Mouse (Mus musculus): ENCODE results near the gene Edrf1. TPM values are rescaled to one million over a fixed set of nuclear protein-coding genes. Genes with fewer than 3 reads are reported as not detected.

Gene Edrf1
- polyA plus RNA-seq, 1 experiment from 2014 or later = 21.3 TPM

- H3K9ac ChIP-seq = peak overlapping the region; percentile 37; the same call in 1 of the 2 replicates
- WGBS = 43% methylated on average over 13 of the region's 13 CpGs
Observed at GRCm38 (mm10) chr7:133608631-133609340, 28.6 kb upstream of the Edrf1 start.

DNA sequence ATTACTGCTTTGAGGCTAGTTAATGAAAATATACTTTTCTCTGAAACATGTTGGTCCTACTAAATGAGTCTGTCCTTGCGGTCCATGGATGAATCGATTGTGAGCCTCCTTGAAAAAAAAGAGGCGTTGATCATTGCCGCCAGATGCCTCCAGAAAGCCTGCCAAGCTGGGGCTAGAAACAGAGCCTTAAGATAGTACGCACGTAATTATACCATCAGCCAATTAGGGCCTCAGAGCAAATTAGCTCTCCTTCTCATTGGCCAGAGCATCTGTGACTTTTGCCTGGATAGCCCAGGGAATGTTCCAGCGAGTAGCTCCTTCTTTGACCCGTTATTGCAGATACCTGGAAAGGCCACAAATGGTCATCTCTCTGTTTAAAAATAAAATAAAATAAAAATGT lies 27.8 kb upstream of the Edrf1 start:
- no peaks in the 10 kb centered on the region for H3K9me3 ChIP-seq (ENCODE audit: control insufficient read depth, low read length)
- DNase-seq (ENCODE audit: low spot score) = no peak
- no peak for ATAC-seq (ENCODE audit: low FRiP score)
- H3K4me1 ChIP-seq (replicated peaks; ENCODE audit: control insufficient read depth, insufficient read depth, low read length) = peaks cover 26% of the 10 kb centered on the region
- 60% methylated on average over 8 of the region's 8 CpGs for WGBS
- H3K4me2 ChIP-seq (replicated peaks) = 0 out of 2 replicates have a peak overlapping the region, but pooled peaks have one; percentile 37
- no peak overlapping the region for H3K4me3 ChIP-seq (replicated peaks; ENCODE audit: low read length)
- H3K36me3 ChIP-seq (replicated peaks; ENCODE audit: control insufficient read depth, insufficient read depth) = no peaks in the 10 kb centered on the region
- peak overlapping the region; percentile 74; the same call in 1 of the 2 replicates for H3K27ac ChIP-seq
- H3K9ac ChIP-seq = no peak overlapping the region
- H3K27me3 ChIP-seq (ENCODE audit: control insufficient read depth, insufficient read depth, low read length) = no peaks in the 10 kb centered on the region

More at GRCm38 (mm10) chr7:133608631-133609340, 28.6 kb upstream of the Edrf1 start:
- ATAC-seq (ENCODE audit: low FRiP score) = no peak
- Histone ChIP-seq H3K27ac (peak overlapping the region; percentile 74), H3K4me3 (replicated peaks; ENCODE audit: low read length) (no peak overlapping the region), H3K4me2 (replicated peaks) (peak overlapping the region; percentile 37), H3K4me1 (replicated peaks; ENCODE audit: control insufficient read depth, insufficient read depth, low read length) (peaks cover 26% of the 10 kb centered on the region), H3K36me3 (replicated peaks; ENCODE audit: control insufficient read depth, insufficient read depth) (no peaks in the 10 kb centered on the region), H3K9me3 (ENCODE audit: control insufficient read depth, low read length) (no peaks in the 10 kb centered on the region), H3K27me3 (ENCODE audit: control insufficient read depth, insufficient read depth, low read length) (no peaks in the 10 kb centered on the region)
- no peak for DNase-seq (ENCODE audit: low spot score)

- ATAC-seq (ENCODE audit: low FRiP score) (no peak), DNase-seq (ENCODE audit: low spot score) (no peak)
- Histone ChIP-seq H3K4me2 (replicated peaks) (no peak overlapping the region), H3K27ac (no peak overlapping the region), H3K9me3 (ENCODE audit: control insufficient read depth, low read length) (no peaks in the 10 kb centered on the region), H3K36me3 (replicated peaks; ENCODE audit: control insufficient read depth, insufficient read depth) (no peaks in the 10 kb centered on the region), H3K9ac (no peak overlapping the region), H3K4me1 (replicated peaks; ENCODE audit: control insufficient read depth, insufficient read depth, low read length) (peaks cover 16% of the 10 kb centered on the region), H3K4me3 (replicated peaks; ENCODE audit: low read length) (no peak overlapping the region), H3K27me3 (ENCODE audit: control insufficient read depth, insufficient read depth, low read length) (no peaks in the 10 kb centered on the region)
- whole genome bisulfite sequencing = 84% methylated on average over 2 of the region's 2 CpGs
Observed at GRCm38 (mm10) chr7:133612981-133613380, 24.4 kb upstream of the Edrf1 start.

- WGBS = 47% methylated on average over 11 of the region's 11 CpGs
- DNase-seq (ENCODE audit: low spot score) = peak; percentile 74
- Histone ChIP-seq H3K4me1 (replicated peaks; ENCODE audit: control insufficient read depth, insufficient read depth, low read length) (no peaks in the 10 kb centered on the region), H3K36me3 (replicated peaks; ENCODE audit: control insufficient read depth, insufficient read depth) (no peaks in the 10 kb centered on the region), H3K9me3 (ENCODE audit: control insufficient read depth, low read length) (no peaks in the 10 kb centered on the region), H3K27ac (no peak overlapping the region), H3K4me2 (replicated peaks) (0 out of 2 replicates have a peak overlapping the region, but pooled peaks have one; percentile 6), H3K9ac (no peak overlapping the region), H3K4me3 (replicated peaks; ENCODE audit: low read length) (no peak overlapping the region), H3K27me3 (ENCODE audit: control insufficient read depth, insufficient read depth, low read length) (no peaks in the 10 kb centered on the region)
- no peak for ATAC-seq (ENCODE audit: low FRiP score)
Observed at GRCm38 (mm10) chr7:133620721-133621120, 16.6 kb upstream of the Edrf1 start.

- Histone ChIP-seq H3K4me3 (replicated peaks; ENCODE audit: low read length) (no peak overlapping the region), H3K36me3 (replicated peaks; ENCODE audit: control insufficient read depth, insufficient read depth) (no peaks in the 10 kb centered on the region), H3K27ac (no peak overlapping the region), H3K9me3 (ENCODE audit: control insufficient read depth, low read length) (no peaks in the 10 kb centered on the region), H3K4me1 (replicated peaks; ENCODE audit: control insufficient read depth, insufficient read depth, low read length) (peaks cover 7% of the 10 kb centered on the region; the same call in 1 of the 2 replicates), H3K4me2 (replicated peaks) (no peak overlapping the region), H3K9ac (no peak overlapping the region), H3K27me3 (ENCODE audit: control insufficient read depth, insufficient read depth, low read length) (no peaks in the 10 kb centered on the region)
- WGBS = 89% methylated on average over 5 of the region's 5 CpGs
- ATAC-seq (ENCODE audit: low FRiP score) (no peak), DNase-seq (ENCODE audit: low spot score) (no peak)
Observed at GRCm38 (mm10) chr7:133623226-133623625, 14.1 kb upstream of the Edrf1 start.

- 22% methylated on average over 14 of the region's 14 CpGs for WGBS
- Histone ChIP-seq H3K9me3 (ENCODE audit: control insufficient read depth, low read length) (no peaks in the 10 kb centered on the region), H3K4me3 (replicated peaks; ENCODE audit: low read length) (no peak overlapping the region), H3K36me3 (replicated peaks; ENCODE audit: control insufficient read depth, insufficient read depth) (no peaks in the 10 kb centered on the region), H3K27me3 (ENCODE audit: control insufficient read depth, insufficient read depth, low read length) (no peaks in the 10 kb centered on the region), H3K9ac (no peak overlapping the region), H3K27ac (0 out of 2 replicates have a peak overlapping the region, but pooled peaks have one; percentile 51), H3K4me1 (replicated peaks; ENCODE audit: control insufficient read depth, insufficient read depth, low read length) (peaks cover 7% of the 10 kb centered on the region; the same call in 1 of the 2 replicates), H3K4me2 (replicated peaks) (no peak overlapping the region)
- ATAC-seq (ENCODE audit: low FRiP score) (no peak; the same call in 1 of the 2 replicates), DNase-seq (ENCODE audit: low spot score) (no peak)
Observed at GRCm38 (mm10) chr7:133627184-133627936, 10.0 kb upstream of the Edrf1 start.

DNA sequence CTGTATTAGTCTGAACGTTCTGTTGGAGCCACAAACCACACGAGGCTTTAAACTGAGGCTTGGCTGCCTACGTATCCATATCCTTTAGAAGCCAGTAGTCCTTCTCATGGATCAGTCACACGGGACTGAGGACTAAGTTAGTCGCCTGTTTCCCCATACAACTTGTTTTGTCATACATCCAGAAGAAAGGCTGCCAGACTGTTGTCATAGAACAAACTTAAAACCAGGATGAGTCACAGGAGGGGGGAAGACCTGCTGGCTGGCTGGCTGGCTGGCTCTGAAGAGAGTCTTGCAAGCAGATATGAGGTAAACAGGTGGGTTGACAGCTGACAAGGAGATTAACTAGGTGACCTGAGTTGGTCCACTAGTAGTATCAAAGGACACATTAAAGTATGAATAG lies 6.5 kb upstream of the Edrf1 start:
- DNase-seq (ENCODE audit: low spot score) (no peak), ATAC-seq (ENCODE audit: low FRiP score) (no peak)
- no peaks in the 10 kb centered on the region for H3K27me3 ChIP-seq (ENCODE audit: control insufficient read depth, insufficient read depth, low read length)
- no peak overlapping the region for H3K4me2 ChIP-seq (replicated peaks)
- peaks cover 7% of the 10 kb centered on the region; the same call in 1 of the 2 replicates for H3K4me1 ChIP-seq (replicated peaks; ENCODE audit: control insufficient read depth, insufficient read depth, low read length)
- H3K27ac ChIP-seq = no peak overlapping the region
- H3K4me3 ChIP-seq (replicated peaks; ENCODE audit: low read length) = no peak overlapping the region
- H3K9me3 ChIP-seq (ENCODE audit: control insufficient read depth, low read length) = no peaks in the 10 kb centered on the region
- H3K9ac ChIP-seq = no peak overlapping the region
- H3K36me3 ChIP-seq (replicated peaks; ENCODE audit: control insufficient read depth, insufficient read depth) = no peaks in the 10 kb centered on the region
- WGBS = 86% methylated on average over 5 of the region's 5 CpGs

- Histone ChIP-seq H3K4me2 (replicated peaks) (no peak overlapping the region), H3K9me3 (ENCODE audit: control insufficient read depth, low read length) (no peaks in the 10 kb centered on the region), H3K9ac (no peak overlapping the region), H3K4me3 (replicated peaks; ENCODE audit: low read length) (no peak overlapping the region), H3K4me1 (replicated peaks; ENCODE audit: control insufficient read depth, insufficient read depth, low read length) (0 out of 2 replicates have a peak, but pooled peaks cover 3% of the 10 kb centered on the region), H3K27me3 (ENCODE audit: control insufficient read depth, insufficient read depth, low read length) (no peaks in the 10 kb centered on the region), H3K36me3 (replicated peaks; ENCODE audit: control insufficient read depth, insufficient read depth) (no peaks in the 10 kb centered on the region), H3K27ac (no peak overlapping the region)
- WGBS = 21% methylated on average over 2 of the region's 2 CpGs
- ATAC-seq (ENCODE audit: low FRiP score) (no peak), DNase-seq (ENCODE audit: low spot score) (peak; percentile 67)
Observed at GRCm38 (mm10) chr7:133632476-133632875, 4.9 kb upstream of the Edrf1 start.

- peaks cover 8% of the 10 kb centered on the region; the same call in 1 of the 2 replicates for H3K4me1 ChIP-seq (replicated peaks; ENCODE audit: control insufficient read depth, insufficient read depth, low read length)
- no peak for DNase-seq (ENCODE audit: low spot score)
- no peak for ATAC-seq (ENCODE audit: low FRiP score)
- no peak overlapping the region for H3K9ac ChIP-seq
- H3K27ac ChIP-seq = no peak overlapping the region
- H3K4me2 ChIP-seq (replicated peaks) = no peak overlapping the region
- WGBS = 67% methylated on average over 10 of the region's 12 CpGs
- H3K9me3 ChIP-seq (ENCODE audit: control insufficient read depth, low read length) = no peaks in the 10 kb centered on the region
- no peak overlapping the region for H3K4me3 ChIP-seq (replicated peaks; ENCODE audit: low read length)
- peaks cover 8% of the 10 kb centered on the region for H3K36me3 ChIP-seq (replicated peaks; ENCODE audit: control insufficient read depth, insufficient read depth)
- H3K27me3 ChIP-seq (ENCODE audit: control insufficient read depth, insufficient read depth, low read length) = no peaks in the 10 kb centered on the region
Observed at GRCm38 (mm10) chr7:133634932-133635650, 2.3 kb upstream of the Edrf1 start.

Data from hindbrain, embryonic 14.5 days (tissue).